Mouse (Mus musculus): ENCODE data around the gene Dgkh. TPM values are rescaled to one million over a fixed set of nuclear protein-coding genes. Genes with fewer than 3 reads are reported as not detected.

Dgkh gene
- polyA plus RNA-seq, 1 experiment from 2014 or later: 1.8 TPM

- Histone ChIP-seq H3K9me3 (no peaks in the 10 kb centered on the region), H3K27ac (replicated peaks) (no peak overlapping the region), H3K9ac (replicated peaks) (no peak overlapping the region), H3K27me3 (no peaks in the 10 kb centered on the region), H3K36me3 (no peaks in the 10 kb centered on the region), H3K4me3 (no peak overlapping the region), H3K4me2 (replicated peaks) (no peak overlapping the region), H3K4me1 (no peaks in the 10 kb centered on the region)
- WGBS: 84% methylated on average over 5 of the region's 5 CpGs
- no peak for ATAC-seq (ENCODE audit: low FRiP score, low read depth)
Observed at GRCm38 (mm10) chr14:78662641-78663040, 69.9 kb downstream of the Dgkh start.

DNA sequence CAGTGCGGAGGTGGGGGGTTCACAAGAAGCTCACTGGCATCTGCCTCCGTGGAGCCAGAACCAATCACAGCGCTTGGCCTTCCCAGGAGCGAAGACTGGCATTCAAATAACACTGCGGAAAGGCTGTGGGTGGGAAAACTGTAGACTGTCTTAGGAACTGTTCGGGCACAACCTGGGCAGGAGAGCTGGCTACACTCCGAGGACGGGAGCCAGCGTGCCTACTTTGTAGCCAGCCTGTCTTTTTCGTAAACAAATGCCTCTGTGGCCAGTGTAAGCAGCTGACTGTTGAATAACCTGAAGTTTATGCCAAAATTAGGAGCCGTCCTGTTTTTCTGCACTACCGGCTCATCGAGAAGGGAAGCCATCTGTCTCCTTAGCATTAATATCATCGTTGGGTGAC, 71.1 kb downstream of the Dgkh start:
- WGBS: 95% methylated on average over 14 of the region's 14 CpGs
- no peak overlapping the region for H3K9ac ChIP-seq (replicated peaks)
- ATAC-seq (ENCODE audit: low FRiP score, low read depth): no peak

GRCm38 (mm10) chr14:78658697-78659096, 73.9 kb downstream of the Dgkh start:
- no peak overlapping the region for H3K27ac ChIP-seq (replicated peaks)
- no peaks in the 10 kb centered on the region for H3K4me1 ChIP-seq
- no peaks in the 10 kb centered on the region for H3K27me3 ChIP-seq
- ATAC-seq (ENCODE audit: low FRiP score, low read depth): no peak
- no peak overlapping the region for H3K4me3 ChIP-seq
- 96% methylated on average over 6 of the region's 6 CpGs for WGBS
- no peak overlapping the region for H3K9ac ChIP-seq (replicated peaks)
- H3K36me3 ChIP-seq: no peaks in the 10 kb centered on the region
- no peak overlapping the region for H3K4me2 ChIP-seq (replicated peaks)
- no peaks in the 10 kb centered on the region for H3K9me3 ChIP-seq

More for the DNA sequence above, 71.1 kb downstream of the Dgkh start:
- Histone ChIP-seq H3K4me2 (replicated peaks) (no peak overlapping the region), H3K4me3 (no peak overlapping the region), H3K27me3 (no peaks in the 10 kb centered on the region), H3K36me3 (no peaks in the 10 kb centered on the region), H3K27ac (replicated peaks) (no peak overlapping the region), H3K4me1 (no peaks in the 10 kb centered on the region), H3K9me3 (no peaks in the 10 kb centered on the region)

- 94% methylated on average over 18 of the region's 18 CpGs for WGBS
- no peak overlapping the region for H3K27ac ChIP-seq (replicated peaks)
- no peaks in the 10 kb centered on the region for H3K36me3 ChIP-seq
- H3K9ac ChIP-seq (replicated peaks): no peak overlapping the region
- no peak overlapping the region for H3K4me3 ChIP-seq
- no peaks in the 10 kb centered on the region for H3K4me1 ChIP-seq
- no peaks in the 10 kb centered on the region for H3K9me3 ChIP-seq
- H3K27me3 ChIP-seq: no peaks in the 10 kb centered on the region
- H3K4me2 ChIP-seq (replicated peaks): no peak overlapping the region
- no peak for ATAC-seq (ENCODE audit: low FRiP score, low read depth)
Observed at GRCm38 (mm10) chr14:78656832-78657626, 75.5 kb downstream of the Dgkh start.

DNA sequence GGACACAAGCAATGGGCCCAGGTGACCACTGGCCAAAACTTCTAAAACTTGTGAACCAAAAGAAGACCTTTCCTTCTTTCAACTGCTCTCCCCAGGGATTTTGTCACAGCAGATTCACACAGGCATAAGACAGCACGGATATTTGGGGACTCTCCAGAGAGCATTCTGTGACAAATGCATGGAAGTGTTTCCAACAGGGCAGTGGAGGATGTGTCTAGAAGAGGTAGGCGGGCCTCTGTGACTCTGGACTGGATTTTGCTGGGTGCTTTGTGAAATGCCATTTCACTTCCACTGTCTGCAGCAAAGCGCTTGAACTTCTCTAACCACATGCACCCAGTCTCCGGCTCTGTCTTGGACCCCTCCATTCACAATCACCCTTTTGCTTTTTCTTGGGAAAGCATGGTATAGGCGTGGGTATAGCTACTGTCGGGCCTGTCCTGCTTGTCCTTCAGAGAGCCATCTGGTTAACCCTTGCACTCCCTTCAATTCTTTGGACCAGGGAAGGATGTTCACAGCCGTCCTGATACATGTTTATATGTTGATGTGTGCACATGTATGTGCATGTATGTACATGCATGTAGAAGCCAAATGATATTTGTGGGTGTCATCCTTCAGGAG, 77.5 kb downstream of the Dgkh start:
- no peak overlapping the region for H3K4me3 ChIP-seq
- no peaks in the 10 kb centered on the region for H3K9me3 ChIP-seq
- H3K27ac ChIP-seq (replicated peaks): no peak overlapping the region
- no peak overlapping the region for H3K9ac ChIP-seq (replicated peaks)
- H3K4me2 ChIP-seq (replicated peaks): no peak overlapping the region
- H3K27me3 ChIP-seq: no peaks in the 10 kb centered on the region
- 91% methylated on average over 7 of the region's 7 CpGs for WGBS
- H3K4me1 ChIP-seq: no peaks in the 10 kb centered on the region
- H3K36me3 ChIP-seq: no peaks in the 10 kb centered on the region
- ATAC-seq (ENCODE audit: low FRiP score, low read depth): no peak

DNA sequence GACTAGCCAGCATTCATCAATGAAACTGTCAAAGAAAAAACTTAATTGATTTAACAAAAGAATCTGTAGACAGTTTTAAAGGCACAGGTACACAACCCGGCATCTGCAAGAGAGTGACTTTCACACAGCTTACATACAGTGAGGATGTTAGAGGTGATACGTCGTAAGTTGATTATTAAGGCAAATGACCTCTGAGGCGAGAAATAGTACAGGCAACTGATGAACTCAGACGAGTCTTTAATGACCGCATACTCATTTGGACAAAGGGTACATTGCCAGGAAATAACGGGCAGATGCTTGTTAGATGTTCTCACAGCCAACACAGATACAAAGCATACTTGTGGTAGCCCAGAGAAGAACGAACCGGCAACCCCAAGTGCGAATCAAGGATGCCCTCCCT, 78.4 kb downstream of the Dgkh start:
- Histone ChIP-seq H3K9ac (replicated peaks) (no peak overlapping the region), H3K9me3 (no peaks in the 10 kb centered on the region), H3K4me1 (no peaks in the 10 kb centered on the region), H3K4me3 (no peak overlapping the region), H3K4me2 (replicated peaks) (no peak overlapping the region), H3K27me3 (no peaks in the 10 kb centered on the region), H3K36me3 (no peaks in the 10 kb centered on the region), H3K27ac (replicated peaks) (no peak overlapping the region)
- WGBS: 82% methylated on average over 10 of the region's 10 CpGs
- no peak for ATAC-seq (ENCODE audit: low FRiP score, low read depth)

GRCm38 (mm10) chr14:78653333-78653732, 79.2 kb downstream of the Dgkh start:
- WGBS: 91% methylated on average over 5 of the region's 5 CpGs
- no peak overlapping the region for H3K4me3 ChIP-seq
- no peak overlapping the region for H3K4me2 ChIP-seq (replicated peaks)
- H3K27ac ChIP-seq (replicated peaks): no peak overlapping the region
- no peak overlapping the region for H3K9ac ChIP-seq (replicated peaks)
- no peak for ATAC-seq (ENCODE audit: low FRiP score, low read depth)
- H3K27me3 ChIP-seq: no peaks in the 10 kb centered on the region
- no peaks in the 10 kb centered on the region for H3K4me1 ChIP-seq
- no peaks in the 10 kb centered on the region for H3K36me3 ChIP-seq
- H3K9me3 ChIP-seq: no peaks in the 10 kb centered on the region

GRCm38 (mm10) chr14:78651696-78652095, 80.9 kb downstream of the Dgkh start:
- no peak for ATAC-seq (ENCODE audit: low FRiP score, low read depth)
- Histone ChIP-seq H3K9ac (replicated peaks) (no peak overlapping the region), H3K9me3 (no peaks in the 10 kb centered on the region), H3K4me3 (no peak overlapping the region), H3K27ac (replicated peaks) (no peak overlapping the region), H3K27me3 (no peaks in the 10 kb centered on the region), H3K4me1 (no peaks in the 10 kb centered on the region), H3K36me3 (no peaks in the 10 kb centered on the region), H3K4me2 (replicated peaks) (no peak overlapping the region)
- WGBS: 77% methylated on average over 7 of the region's 7 CpGs

DNA sequence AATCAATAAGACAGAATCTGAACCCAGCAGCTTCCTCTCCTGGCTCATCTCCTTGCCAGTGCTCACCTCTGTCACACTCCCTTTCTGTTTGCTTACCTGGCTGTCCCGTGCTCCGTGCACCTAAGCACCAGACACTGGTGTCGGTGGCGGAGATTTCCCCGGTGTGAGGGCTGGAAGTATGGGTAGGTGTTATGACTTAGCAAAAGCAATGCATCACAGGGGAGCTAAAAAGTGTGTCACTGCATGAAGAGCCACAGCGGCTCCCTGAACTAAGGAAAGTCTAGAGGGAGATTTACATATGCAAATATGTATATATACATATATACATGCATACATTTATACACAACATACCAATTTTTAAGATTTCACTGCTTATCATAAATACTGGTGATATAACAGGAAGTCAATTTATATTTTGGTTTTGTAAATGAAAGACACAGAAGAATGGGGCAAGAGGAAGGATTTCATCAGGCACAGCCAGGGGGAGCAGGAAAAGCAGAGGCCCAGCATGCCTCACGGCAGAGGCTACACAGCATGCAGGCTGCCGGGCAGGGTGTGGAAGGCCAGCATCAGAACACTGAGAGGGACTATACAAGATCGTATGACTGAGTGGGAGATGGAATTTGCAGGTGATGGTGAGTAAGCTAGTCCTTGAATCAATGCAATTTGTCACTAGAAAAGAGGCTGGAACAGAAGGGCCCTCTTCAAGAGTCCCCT, 82.0 kb downstream of the Dgkh start:
- no peaks in the 10 kb centered on the region for H3K36me3 ChIP-seq
- H3K27ac ChIP-seq (replicated peaks): no peak overlapping the region
- no peak for ATAC-seq (ENCODE audit: low FRiP score, low read depth)
- H3K9ac ChIP-seq (replicated peaks): no peak overlapping the region
- H3K4me3 ChIP-seq: no peak overlapping the region
- no peak overlapping the region for H3K4me2 ChIP-seq (replicated peaks)
- H3K27me3 ChIP-seq: no peaks in the 10 kb centered on the region
- H3K4me1 ChIP-seq: no peaks in the 10 kb centered on the region
- H3K9me3 ChIP-seq: no peaks in the 10 kb centered on the region
- WGBS: 81% methylated on average over 9 of the region's 9 CpGs

DNA sequence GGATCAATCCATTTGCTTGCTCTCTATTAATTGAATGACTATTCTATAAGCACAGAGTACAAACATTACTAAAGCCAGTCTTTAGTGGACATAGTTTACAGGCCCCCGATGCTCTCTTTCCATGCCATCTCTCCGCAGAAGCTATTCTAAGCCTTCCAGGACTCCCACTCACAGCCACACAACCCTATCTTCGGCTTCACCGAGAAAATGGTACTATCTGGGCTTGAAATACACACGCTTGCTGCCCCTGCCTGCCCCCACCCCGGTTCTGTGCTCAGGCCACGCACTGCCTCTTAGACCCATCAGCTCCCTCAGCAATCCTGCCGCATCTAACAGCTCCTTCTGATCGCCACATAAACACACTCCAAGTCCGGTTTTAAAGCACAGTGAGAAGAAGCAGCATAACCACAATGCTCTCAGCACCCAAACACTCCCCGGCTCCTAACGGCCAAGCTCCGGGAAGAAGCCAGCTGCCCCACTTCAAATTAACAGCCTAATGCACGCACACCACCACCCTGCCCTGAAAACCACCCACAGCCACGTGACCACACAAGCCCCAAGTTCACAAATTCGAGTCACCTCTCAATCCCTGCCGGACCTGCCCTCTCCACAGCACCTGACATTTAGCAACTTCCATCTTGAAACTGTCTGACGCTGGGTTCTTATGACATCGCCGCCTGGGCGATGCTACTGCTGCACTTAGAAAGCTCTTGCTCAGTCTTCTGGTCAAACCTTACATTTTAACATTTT, 82.9 kb downstream of the Dgkh start:
- 94% methylated on average over 21 of the region's 21 CpGs for WGBS
- Histone ChIP-seq H3K4me3 (no peak overlapping the region), H3K4me2 (replicated peaks) (no peak overlapping the region), H3K9me3 (no peaks in the 10 kb centered on the region), H3K4me1 (no peaks in the 10 kb centered on the region), H3K27ac (replicated peaks) (no peak overlapping the region), H3K36me3 (no peaks in the 10 kb centered on the region), H3K9ac (replicated peaks) (no peak overlapping the region), H3K27me3 (no peaks in the 10 kb centered on the region)
- ATAC-seq (ENCODE audit: low FRiP score, low read depth): no peak

DNA sequence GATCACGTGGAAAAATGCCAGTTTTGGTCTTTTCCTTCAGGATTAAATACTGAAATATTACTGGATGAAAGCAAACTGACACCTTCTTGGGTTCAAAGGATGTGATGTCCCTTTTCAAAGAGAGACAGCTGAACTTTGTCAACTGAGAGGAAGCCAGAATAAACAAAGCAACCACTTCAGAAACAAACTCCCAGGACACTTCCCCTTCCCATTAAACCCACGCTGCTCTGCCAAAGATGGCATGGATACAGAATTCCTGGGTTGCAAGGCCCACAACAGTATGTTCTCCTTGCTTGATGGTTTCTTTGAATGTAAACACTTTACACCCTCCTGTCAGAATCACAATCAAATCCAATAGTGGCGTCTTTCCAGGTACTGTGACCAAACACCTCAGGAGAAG, 87.0 kb downstream of the Dgkh start:
- Histone ChIP-seq H3K36me3 (no peaks in the 10 kb centered on the region), H3K9ac (replicated peaks) (no peak overlapping the region), H3K4me2 (replicated peaks) (no peak overlapping the region), H3K9me3 (no peaks in the 10 kb centered on the region), H3K27me3 (no peaks in the 10 kb centered on the region), H3K4me3 (no peak overlapping the region), H3K27ac (replicated peaks) (no peak overlapping the region), H3K4me1 (no peaks in the 10 kb centered on the region)
- 81% methylated on average over 3 of the region's 3 CpGs for WGBS
- no peak for ATAC-seq (ENCODE audit: low FRiP score, low read depth)

GRCm38 (mm10) chr14:78641314-78641713, 91.3 kb downstream of the Dgkh start:
- Histone ChIP-seq H3K36me3 (no peaks in the 10 kb centered on the region), H3K27me3 (no peaks in the 10 kb centered on the region), H3K4me3 (no peak overlapping the region), H3K9ac (replicated peaks) (no peak overlapping the region), H3K4me2 (replicated peaks) (no peak overlapping the region), H3K9me3 (no peaks in the 10 kb centered on the region), H3K27ac (replicated peaks) (no peak overlapping the region), H3K4me1 (no peaks in the 10 kb centered on the region)
- 88% methylated on average over 7 of the region's 7 CpGs for WGBS
- ATAC-seq (ENCODE audit: low FRiP score, low read depth): no peak
